Mouse (Mus musculus) adrenal gland, postnatal 25 days (tissue): ENCODE measurements around the gene Fam20c. TPM values are rescaled to one million over a fixed set of nuclear protein-coding genes. Genes with fewer than 3 reads are reported as not detected.

ENCODE experiments used
- DNase-seq: peaks from one replicate; pipeline ENCODE4 v3.0.0; 2021; ENCODE audit warnings: mixed read lengths
- total RNA-seq: library from RNA; stranded (reverse); gene quantifications from 2 replicates; pipeline ENCODE4 v1.2.3, GENCODE M21; 2021

Fam20c gene
- total RNA-seq, 1 experiment from 2014 or later: 13.8 TPM

- peak; percentile 18 for DNase-seq
These were observed 55.5 kb downstream of the Fam20c start for GRCm38 (mm10) chr5:138809767-138810166.

- DNase-seq: no peak
These were observed 65.5 kb downstream of the Fam20c start, which contains the start of gene Gm5294 for GRCm38 (mm10) chr5:138819780-138820179. Gm5294 (plus strand) TSS chr5:138820080.

- DNase-seq: no peak
These were observed 66.5 kb downstream of the Fam20c start for GRCm38 (mm10) chr5:138820717-138821332.

- DNase-seq: no peak
These were observed 70.8 kb downstream of the Fam20c start for GRCm38 (mm10) chr5:138825090-138825489.

- peak; percentile 77 for DNase-seq
These were observed 79.1 kb downstream of the Fam20c start for GRCm38 (mm10) chr5:138833406-138833805.

- DNase-seq: no peak
These were observed 80.6 kb downstream of the Fam20c start for GRCm38 (mm10) chr5:138834910-138835309.

GRCm38 (mm10) chr5:138840981-138841380 is 86.7 kb downstream of the Fam20c start:
- DNase-seq: no peak

- no peak for DNase-seq
These were observed 89.0 kb downstream of the Fam20c start for GRCm38 (mm10) chr5:138843168-138843824.

GRCm38 (mm10) chr5:138846506-138846905 is 92.2 kb downstream of the Fam20c start:
- peak; percentile 72 for DNase-seq

GRCm38 (mm10) chr5:138848102-138848501 is 93.8 kb downstream of the Fam20c start:
- DNase-seq: peak; percentile 86

- no peak for DNase-seq
These were observed 95.6 kb downstream of the Fam20c start for GRCm38 (mm10) chr5:138849682-138850461.

- DNase-seq: no peak
These were observed 96.1 kb downstream of the Fam20c start for GRCm38 (mm10) chr5:138850462-138850844.

- DNase-seq: no peak
These were observed 97.0 kb downstream of the Fam20c start for GRCm38 (mm10) chr5:138851296-138851780.

- DNase-seq: no peak
These were observed 97.8 kb downstream of the Fam20c start for GRCm38 (mm10) chr5:138852151-138852550.

- DNase-seq: no peak
These were observed 99.0 kb downstream of the Fam20c start for GRCm38 (mm10) chr5:138853349-138853748.

GRCm38 (mm10) chr5:138857010-138857617 is 102.8 kb downstream of the Fam20c start:
- peak; percentile 86 for DNase-seq

GRCm38 (mm10) chr5:138857811-138858251 is 103.5 kb downstream of the Fam20c start:
- DNase-seq: peak; percentile 56

Other genes with a start within 250 kb of the Fam20c start
- not detected in 2 replicates for gene 1700123K08Rik, start 189.8 kb upstream of the Fam20c start, total RNA-seq
- 19.5 and 21.8 TPM in 2 replicates for gene Zfp68, start 134.8 kb upstream of the Fam20c start, total RNA-seq
- gene A430033K04Rik, start 131.7 kb upstream of the Fam20c start, total RNA-seq: 6.5 and 6.6 TPM in 2 replicates
- not detected in 2 replicates for gene Gm5294, start 65.6 kb downstream of the Fam20c start, total RNA-seq
- gene Pdgfa, start 242.9 kb downstream of the Fam20c start, total RNA-seq: 29.5 and 30.0 TPM in 2 replicates